Mouse (Mus musculus) cerebellum, adult 9-10 months (tissue): Measurements from ENCODE around the gene Fscn2.
"Not testable (repeated sequence)": the region's sequence is repeated elsewhere in the genome, so short reads cannot be mapped to it uniquely, and the experiment has no call there.

ENCODE experiments used
- DNase-seq: peaks from one replicate; pipeline ENCODE4 v3.0.0; 2022

Fscn2 gene

DNA sequence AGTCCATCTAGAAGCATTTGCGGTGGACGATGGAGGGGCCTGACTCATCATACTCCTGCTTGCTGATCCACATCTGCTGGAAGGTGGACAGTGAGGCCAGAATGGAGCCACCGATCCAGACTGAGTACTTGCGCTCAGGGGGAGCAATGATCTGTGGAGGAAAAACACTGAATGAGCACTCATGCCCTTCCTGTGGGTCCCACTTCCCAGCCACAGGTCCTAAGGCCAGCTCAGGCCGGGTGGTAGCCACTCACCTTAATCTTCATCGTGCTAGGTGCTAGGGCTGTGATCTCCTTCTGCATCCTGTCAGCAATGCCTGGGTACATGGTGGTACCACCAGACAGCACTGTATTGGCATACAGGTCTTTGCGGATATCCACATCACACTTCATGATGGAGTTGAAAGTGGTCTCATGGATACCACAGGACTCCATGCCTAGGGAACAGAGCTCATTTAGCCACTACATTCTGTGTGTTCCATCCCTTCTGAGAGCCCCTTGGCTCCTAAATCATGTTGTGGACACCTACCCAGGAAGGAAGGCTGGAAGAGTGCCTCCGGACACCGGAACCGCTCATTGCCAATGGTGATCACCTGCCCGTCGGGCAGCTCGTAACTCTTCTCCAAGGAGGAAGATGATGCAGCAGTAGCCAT is 14.8 kb upstream of the Fscn2 start:
- not testable (repeated sequence) for DNase-seq

- DNase-seq, result peak; percentile 48
Measured at GRCm38 (mm10) chr11:120347301-120347700, 14.0 kb upstream of the Fscn2 start.

- DNase-seq, result peak; percentile 87
Measured at GRCm38 (mm10) chr11:120347791-120348683, 13.3 kb upstream of the Fscn2 start, which contains the start of gene Actg1. Gene Actg1, minus strand, starts transcription at chr11:120348542.

DNA sequence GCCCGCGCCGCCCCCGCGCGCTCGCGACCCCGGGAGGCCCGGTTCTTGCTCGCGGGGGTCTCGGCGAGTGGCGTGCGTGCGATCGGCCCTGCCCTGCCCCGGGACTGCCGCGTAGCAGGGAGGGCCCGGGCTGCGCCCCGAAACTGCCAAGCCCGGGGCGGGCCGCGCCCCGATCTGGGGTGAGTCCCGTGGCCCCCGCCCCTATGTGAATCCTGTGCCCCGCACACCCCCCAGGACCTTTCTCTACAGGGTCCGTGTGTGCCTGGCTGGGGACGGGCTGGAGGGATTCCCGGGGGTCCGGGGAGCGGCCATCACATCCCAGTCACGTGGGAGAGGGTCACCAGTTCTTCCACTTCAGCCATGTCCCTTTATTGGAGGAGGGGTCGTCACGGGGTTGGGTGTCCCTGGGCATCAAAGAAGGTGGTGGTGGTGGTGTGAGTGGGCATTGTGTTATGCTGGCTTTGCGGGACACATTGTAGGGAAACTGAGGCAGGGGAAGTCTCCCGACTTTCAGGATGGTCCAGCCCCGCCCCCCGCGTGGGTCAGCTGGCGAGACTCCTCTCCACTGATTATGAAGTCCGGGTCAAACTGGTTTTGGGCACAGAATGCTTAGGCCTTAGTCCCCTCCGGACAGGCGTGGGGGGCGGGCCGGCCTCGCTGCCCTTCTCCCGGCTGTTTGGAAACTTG is 12.5 kb upstream of the Fscn2 start:
- DNase-seq, result peak; percentile 76

DNA sequence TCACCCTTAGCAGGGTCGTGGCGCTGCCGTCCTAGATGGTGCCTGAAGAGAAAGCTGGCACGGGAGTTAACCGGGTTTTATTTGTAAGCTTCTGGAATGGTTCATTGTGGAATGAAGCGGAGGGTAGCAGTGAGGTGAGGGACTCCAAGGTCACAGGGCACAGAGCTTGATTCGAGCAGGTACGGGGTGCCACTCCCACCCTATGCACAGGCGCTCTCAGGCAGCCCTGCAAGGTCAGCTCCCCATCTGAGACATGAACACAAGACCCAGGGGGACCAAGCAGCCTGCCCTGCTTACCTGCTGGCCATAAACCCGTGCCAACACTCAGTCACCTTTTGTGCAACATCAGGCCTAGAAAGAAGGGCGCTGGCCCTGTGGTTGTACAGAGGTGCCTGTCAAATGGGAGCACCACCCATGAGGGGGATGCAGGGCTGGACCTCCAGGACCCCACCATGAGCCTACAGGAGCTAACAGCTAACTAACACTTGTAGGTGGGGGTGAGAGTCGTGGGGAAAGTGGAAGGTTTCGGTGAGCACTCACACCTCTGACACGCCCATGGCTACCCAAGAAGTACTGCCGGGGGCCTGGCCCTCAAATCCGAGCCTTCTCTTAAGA is 11.9 kb upstream of the Fscn2 start:
- peak; percentile 71 for DNase-seq

GRCm38 (mm10) chr11:120349986-120350702 is 11.2 kb upstream of the Fscn2 start:
- DNase-seq, result peak; percentile 73

GRCm38 (mm10) chr11:120350711-120351110 is 10.6 kb upstream of the Fscn2 start:
- DNase-seq, result peak; percentile 53

GRCm38 (mm10) chr11:120351250-120352092 is 9.9 kb upstream of the Fscn2 start:
- DNase-seq, result peak; percentile 47

GRCm38 (mm10) chr11:120352093-120352350 is 9.3 kb upstream of the Fscn2 start:
- not testable (repeated sequence) for DNase-seq

GRCm38 (mm10) chr11:120352571-120353290 is 8.6 kb upstream of the Fscn2 start:
- DNase-seq, result no peak

DNA sequence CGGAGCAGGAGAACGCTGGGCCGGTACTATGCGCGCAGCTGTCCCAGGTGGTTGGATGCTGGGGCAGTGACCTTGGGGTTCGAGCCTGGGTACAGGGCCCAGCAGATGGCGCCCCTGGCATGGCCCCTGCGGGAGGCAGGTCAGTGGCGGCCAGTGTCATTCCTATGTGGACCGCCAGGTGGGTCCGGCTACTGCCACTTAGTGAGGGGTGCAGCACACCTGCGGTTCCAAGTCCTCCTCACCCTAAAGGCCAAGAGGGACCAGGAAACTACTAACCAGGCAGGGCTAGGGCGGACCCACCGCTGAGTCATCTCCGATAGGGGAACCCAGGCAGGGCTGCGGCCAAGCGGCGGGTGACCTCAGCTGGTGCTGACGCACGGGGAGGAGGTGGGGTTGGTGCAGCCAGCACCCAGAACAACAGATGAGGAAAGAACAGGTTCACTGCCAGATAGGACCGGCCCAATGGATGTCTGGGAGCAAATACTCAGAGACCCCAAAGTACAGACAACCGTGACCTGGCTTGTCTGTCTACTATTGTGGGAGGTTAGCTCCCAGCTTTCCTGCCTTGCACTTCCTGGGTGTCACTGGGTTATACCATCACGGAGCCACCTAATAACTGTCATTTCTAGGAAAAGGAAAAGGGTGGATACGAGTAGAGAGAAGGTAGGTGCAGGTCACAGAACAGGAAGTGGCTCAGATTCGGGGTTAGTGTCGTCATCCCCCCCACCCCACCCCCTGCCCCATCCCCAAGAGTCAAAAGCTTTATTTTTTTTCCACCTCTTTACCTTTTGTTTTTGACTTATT is 7.6 kb upstream of the Fscn2 start:
- DNase-seq, result peak; percentile 68

DNA sequence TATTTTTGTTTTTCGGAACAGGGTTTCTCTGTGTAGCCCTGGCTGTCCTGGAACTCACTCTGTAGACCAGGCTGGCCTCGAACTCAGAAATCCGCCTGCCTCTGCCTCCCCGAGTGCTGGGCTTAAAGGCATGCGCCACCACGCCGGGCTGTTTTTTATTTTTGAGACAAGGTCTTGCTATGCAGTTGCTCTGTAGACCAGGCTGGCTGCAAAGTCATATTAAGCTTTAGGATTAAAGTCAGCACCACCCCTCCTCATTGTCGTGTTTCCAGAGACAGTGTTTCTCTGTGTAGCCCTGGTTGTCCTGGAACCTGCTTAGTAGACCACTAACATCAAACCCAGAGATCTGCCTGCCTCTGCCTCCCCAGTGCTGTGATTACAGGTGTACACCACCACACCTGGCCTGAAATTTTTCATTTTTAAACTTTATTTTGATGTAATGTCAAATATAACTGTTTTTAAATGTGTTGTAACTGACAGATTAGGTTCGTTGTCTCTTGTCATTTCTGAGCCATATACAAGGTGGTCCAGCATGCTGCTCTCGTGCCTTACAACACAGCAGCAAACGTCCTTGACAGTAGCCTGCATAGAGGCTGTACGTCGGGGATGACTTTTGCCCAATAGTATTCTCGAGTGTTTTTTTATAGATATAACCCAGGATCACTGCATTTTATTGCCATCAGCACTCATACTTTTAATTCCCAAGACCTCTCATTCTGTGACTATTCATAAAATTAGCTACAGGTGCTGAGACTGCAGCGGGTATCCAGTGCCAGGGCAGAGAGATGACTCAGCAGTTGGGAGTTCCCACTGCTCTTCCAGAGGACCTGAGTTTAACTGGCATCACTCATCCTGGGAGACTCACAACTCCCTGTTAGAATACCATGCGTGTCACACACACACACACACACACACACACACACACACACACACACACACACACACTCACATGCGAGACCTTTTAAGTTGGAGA is 6.7 kb upstream of the Fscn2 start:
- DNase-seq, result no peak

- DNase-seq, result no peak
Measured at GRCm38 (mm10) chr11:120355277-120356039, 5.9 kb upstream of the Fscn2 start.

DNA sequence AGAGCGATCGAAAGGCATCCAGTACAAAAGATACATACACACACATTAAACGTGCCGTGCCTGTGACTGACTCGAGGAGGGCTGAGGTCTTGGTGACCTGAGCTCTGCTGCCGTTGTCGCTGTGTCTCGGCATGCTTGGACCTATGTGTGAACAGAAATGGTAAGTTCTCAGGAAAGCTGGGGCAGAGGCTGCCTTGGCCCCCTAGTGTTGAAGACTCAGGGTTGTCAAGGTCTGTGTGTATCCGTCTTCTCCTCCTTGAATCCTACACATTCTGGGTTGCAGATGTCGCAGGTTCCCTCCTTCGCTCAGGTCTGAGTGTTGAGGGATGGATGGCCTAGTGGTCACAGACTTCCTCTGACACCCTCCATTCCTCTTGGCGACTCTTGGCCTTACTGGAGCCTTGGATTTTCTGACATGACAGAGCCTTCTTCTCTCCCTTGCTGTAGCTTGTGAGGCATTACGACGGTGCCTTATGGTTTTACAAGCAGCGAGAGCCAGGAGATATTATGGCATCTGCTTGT is 5.0 kb upstream of the Fscn2 start:
- DNase-seq, result no peak

DNA sequence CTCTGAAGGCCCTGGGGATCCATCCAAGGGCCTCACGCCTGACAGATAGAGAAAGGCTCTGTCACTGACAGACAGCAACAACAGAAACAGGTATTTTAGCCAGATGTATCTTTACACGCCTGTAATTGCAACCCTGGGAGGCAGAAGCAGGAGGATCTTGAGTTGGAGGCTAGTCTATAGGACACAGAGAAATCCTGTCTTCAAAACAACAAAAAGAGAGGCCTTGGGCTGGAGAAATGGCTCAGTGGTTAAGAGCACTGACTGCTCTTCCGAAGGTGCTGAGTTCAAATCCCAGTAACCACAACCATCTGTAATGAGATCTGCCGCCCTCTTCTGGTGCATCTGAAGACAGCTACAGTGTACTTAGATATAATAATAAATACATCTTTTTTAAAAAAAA is 4.4 kb upstream of the Fscn2 start:
- no peak for DNase-seq

GRCm38 (mm10) chr11:120357791-120358401 is 3.4 kb upstream of the Fscn2 start:
- no peak for DNase-seq

DNA sequence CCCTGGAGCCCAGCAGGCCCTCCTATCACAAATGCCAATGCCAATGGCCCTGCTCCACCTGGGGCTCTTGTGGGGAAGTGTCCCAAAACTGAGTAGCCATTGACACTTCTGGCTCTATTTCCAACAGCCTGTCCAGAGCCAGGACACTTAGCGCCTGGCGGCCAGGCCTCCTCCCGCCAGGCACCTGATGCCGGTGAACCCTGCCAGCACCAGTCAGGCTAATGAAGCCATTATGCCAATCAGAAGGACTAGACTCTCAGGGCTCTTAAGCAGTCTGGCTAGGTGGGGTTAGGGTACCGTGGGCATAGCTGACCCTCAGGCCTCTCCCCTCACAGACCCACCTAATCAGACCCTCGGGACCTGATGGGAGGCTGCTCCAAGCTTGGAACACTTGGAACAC is 1.9 kb upstream of the Fscn2 start:
- no peak for DNase-seq
